Mouse (Mus musculus): ENCODE measurements around the gene Ahnak.

DNA sequence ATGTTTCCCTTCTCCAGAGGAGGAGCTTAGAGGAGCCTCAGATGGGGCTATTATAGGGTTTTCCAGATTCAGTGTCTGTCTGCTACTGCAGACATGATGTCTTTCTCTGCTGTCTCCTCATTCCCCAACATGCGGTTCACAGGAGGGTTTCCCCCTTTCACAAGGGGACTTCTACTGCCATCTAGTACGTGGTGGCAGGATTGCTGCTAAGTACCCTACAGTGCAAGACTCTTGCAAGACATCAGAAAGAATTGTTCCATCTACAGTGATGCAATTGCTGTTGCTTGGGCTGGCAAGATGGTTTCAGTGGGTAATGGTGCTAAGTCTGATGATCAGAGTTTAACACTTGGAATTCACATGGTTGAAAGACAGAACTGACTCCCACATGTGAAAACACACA, 66.1 kb downstream of the Ahnak start:
- TF ChIP-seq HCFC1 (IDR thresholded peaks at IDR 0.05; ENCODE audit: borderline replicate concordance, insufficient read depth, low read length), result no peak
- no peak for TF ChIP-seq MAFK (IDR thresholded peaks at IDR 0.05; ENCODE audit: insufficient read depth, low read depth, low read length)
- TF ChIP-seq ZNF384 (IDR thresholded peaks at IDR 0.05; ENCODE audit: low read depth, low read length), result no peak
- TF ChIP-seq ZC3H11A (IDR thresholded peaks at IDR 0.05; ENCODE audit: borderline replicate concordance, low read depth, low read length), result no peak

All from ES-E14 (cell line).